Mouse (Mus musculus) cerebellum, postnatal 10 days (tissue): ENCODE measurements around the gene Slc25a45.

ENCODE experiments used
- DNase-seq, 2 experiments: peaks; one replicate each; pipeline ENCODE4 v3.0.0; 2021; ENCODE audit warnings: mixed read lengths in 2 of 2

Gene Slc25a45

GRCm38 (mm10) chr19:5893282-5894001, 15.8 kb downstream of the Slc25a45 start:
- no peak for DNase-seq

- peak; percentile 99 for DNase-seq
These were observed 16.5 kb downstream of the Slc25a45 start, which contains the start of gene Tigd3 for GRCm38 (mm10) chr19:5894002-5894678. Gene Tigd3 (minus strand): TSS chr19:5894149.

- no peak for DNase-seq
These were observed 29.7 kb downstream of the Slc25a45 start for GRCm38 (mm10) chr19:5907275-5907674.

- DNase-seq, result peak; percentile 75 to 76
These were observed 32.6 kb downstream of the Slc25a45 start for GRCm38 (mm10) chr19:5910221-5910620.

- DNase-seq, result no peak
These were observed 34.0 kb downstream of the Slc25a45 start for GRCm38 (mm10) chr19:5911430-5912102.

GRCm38 (mm10) chr19:5912103-5913006, 34.7 kb downstream of the Slc25a45 start:
- DNase-seq, result peak; percentile 98 to 100

- peak in 1 of 2 experiments; percentile 26 for DNase-seq
These were observed 35.6 kb downstream of the Slc25a45 start, which contains the start of gene Dpf2 for GRCm38 (mm10) chr19:5913007-5913719. Gene Dpf2 (minus strand): TSS chr19:5913010.

GRCm38 (mm10) chr19:5921715-5922114, 44.1 kb downstream of the Slc25a45 start:
- no peak for DNase-seq

- no peak for DNase-seq
These were observed 44.7 kb downstream of the Slc25a45 start for GRCm38 (mm10) chr19:5922119-5922942.

GRCm38 (mm10) chr19:5922963-5923362, 45.4 kb downstream of the Slc25a45 start:
- DNase-seq, result no peak

- DNase-seq, result peak; percentile 98 to 100
These were observed 46.5 kb downstream of the Slc25a45 start for GRCm38 (mm10) chr19:5923990-5924712.

- DNase-seq, result peak; percentile 98 to 99
These were observed 47.1 kb downstream of the Slc25a45 start, which contains the start of gene Cdc42ep2 for GRCm38 (mm10) chr19:5924713-5925093. Gene Cdc42ep2 (minus strand): TSS chr19:5924816.

GRCm38 (mm10) chr19:5925311-5925855, 47.8 kb downstream of the Slc25a45 start:
- DNase-seq, result peak; percentile 22 to 41

- DNase-seq, result no peak
These were observed 49.4 kb downstream of the Slc25a45 start for GRCm38 (mm10) chr19:5927026-5927425.

GRCm38 (mm10) chr19:5927532-5927931, 49.9 kb downstream of the Slc25a45 start:
- DNase-seq, result no peak

GRCm38 (mm10) chr19:5928104-5928503, 50.5 kb downstream of the Slc25a45 start:
- peak; percentile 32 to 54 for DNase-seq

GRCm38 (mm10) chr19:5928546-5928945, 50.9 kb downstream of the Slc25a45 start:
- DNase-seq, result peak in 1 of 2 experiments; percentile 10

- peak; percentile 34 to 49 for DNase-seq
These were observed 52.3 kb downstream of the Slc25a45 start for GRCm38 (mm10) chr19:5929634-5930596.
